Mouse (Mus musculus) urinary bladder, postnatal 4 days (tissue): ENCODE measurements around the gene Gucy1b2.

Experiments
- DNase-seq, 2 experiments: peaks; one replicate each; pipeline ENCODE4 v3.0.0; 2021 to 2022; ENCODE audit warnings: low spot score in 2 of 2

The Gucy1b2 gene

DNA sequence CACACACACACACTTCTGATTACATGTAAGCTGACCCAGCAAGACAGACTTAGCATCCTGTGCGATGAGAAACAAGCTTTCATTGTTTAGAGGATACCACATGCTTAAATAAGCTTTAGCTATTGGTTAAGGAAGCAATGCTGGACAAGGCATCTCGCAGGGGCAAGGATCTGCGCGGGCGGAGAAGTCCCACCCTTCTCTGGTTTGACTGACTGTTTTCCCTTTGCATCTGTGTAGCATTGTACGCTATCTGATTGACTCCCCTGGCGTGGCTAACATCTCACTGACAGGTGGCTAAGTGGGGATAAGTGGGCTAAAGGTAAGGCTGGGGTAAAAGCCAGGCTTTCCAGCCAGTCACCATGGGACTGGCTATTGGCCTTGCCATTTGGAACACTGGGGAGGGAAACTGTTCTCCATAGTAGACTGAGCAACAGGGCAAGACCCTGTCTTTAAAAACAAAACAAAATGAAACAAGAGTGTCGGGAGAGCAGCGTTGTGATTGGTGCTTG is at the start of gene Gucy1b2:
TSS of gene Gucy1b2 (minus strand) at position 51 of the 509 bp plus-strand sequence.
- DNase-seq: no peak

DNA sequence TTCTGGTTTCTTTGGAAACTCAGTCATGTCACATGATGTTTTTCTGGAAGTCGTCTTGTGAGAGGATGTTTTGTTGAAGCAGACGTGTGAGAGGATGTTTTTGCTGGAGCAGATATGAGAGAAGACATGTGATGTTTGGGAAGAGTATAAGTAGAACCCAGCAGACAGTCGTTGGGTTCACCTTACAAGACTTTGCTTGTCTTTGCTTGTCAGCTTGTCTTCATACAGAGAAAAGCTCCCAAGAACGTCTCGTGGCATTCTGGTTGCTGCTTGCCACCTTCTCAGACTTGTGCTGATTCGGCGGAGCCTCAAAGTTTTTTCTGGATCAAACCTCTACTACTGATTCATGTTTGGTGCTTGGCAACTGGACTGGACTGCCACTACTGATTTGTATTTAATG is 41.3 kb upstream of the Gucy1b2 start:
- DNase-seq: no peak

DNA sequence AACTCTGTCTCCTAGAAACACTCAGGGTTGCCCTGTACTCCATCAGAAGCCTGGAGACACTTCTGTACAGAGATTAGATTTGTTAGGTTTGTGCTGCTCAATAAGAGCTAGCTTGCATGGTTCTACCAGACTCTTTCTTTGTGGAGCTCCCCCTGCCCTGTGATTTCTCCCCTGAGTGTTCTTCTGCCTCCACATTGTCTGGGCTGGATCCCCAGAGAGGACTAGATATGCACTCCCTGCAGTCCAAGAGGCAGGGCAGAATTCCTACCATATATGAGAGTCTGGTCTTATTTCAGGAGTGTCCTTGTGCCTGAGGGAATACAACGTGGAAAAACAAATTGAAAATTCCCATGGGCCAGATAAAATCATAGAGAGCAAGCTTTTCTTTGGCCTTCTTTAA is 40.4 kb upstream of the Gucy1b2 start:
- DNase-seq: no peak

DNA sequence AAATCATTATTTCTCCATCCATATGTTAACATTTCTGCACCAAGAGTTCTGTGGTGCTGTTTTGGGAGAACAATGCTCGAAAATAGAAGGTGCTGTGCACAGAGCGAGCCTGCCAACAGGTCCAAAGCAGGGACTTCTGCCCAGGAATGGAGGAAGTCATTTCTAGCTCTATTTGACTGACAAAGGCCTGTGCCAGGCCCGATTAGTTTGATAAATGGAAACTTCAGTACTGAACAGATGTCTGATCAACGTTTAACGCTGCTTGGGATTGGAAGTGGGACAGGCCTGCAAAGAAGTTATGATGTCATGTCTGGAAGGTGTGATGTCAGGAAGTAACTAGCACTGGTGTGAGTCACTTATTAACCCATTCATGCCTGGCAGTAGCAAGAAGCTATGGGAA is 37.4 kb upstream of the Gucy1b2 start:
- DNase-seq: no peak

DNA sequence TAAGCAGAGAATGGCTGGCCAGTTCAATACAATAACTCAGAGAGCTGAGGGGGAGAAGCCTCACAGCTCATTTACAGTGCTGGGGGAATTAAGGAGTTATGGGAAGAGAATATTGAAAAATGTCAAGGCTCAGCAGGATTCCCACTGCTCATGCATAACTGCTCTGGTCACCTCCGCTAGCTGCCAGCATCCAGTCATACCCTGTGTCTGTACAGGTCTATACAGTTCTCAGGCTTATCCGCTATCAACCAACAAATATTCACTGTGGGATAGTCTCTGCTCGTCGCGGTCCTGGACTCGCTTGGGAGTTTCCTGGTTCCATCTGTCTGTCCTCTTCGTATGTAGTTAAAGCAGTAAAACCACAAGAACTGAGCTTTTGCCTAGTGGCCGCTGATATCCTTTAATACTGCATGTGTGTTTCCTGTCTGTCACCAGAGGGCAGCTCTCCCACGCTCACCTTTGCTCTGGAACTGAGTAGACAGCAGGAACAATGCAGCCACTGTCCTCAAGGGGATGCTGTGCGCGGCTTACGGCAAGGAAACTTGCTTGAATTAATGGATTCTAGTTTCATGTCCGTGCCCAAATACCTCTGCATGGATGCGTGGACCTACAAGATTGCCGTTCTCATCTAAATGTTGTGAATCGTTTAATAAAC is 36.2 kb upstream of the Gucy1b2 start:
- DNase-seq: peak; percentile 63 to 78

DNA sequence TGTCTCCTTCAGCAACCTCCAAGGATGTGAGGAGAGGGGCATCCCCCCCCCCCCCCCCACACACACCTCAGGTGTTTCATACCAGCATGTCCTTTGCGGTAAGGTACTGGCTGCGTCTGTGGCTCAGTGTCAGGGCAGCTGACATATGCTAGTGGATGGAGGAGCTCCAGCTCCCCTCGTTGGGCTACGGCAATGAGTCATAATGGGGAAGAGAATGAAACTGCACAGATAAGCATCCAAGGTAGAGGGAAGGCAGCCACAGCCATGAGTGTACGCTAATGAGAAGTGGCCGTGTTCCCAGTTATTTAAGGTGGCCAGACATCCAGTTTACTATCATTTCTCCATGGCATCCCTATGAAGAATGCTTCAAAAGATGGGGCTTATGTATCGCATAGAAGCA is 32.2 kb upstream of the Gucy1b2 start:
- no peak for DNase-seq

DNA sequence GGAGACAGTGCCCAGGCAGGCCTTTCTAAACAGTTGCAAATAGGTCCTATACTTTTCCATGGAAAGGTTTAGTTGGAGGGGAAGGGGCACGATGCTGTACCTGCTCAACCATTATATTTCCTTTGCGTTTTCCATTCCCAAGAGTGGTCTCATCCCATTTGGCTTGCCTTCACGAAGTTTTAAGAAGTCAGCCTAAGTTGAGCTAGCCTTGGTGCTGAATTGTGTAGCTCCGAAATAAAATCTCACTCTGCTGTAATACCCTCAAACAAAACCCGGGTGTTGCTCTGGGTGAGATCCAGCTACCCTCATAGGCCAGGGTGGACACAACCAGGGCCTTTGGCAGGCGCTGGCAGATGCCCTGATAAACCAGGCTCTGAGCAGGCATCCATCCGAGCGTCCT is 25.3 kb upstream of the Gucy1b2 start:
- DNase-seq: no peak

DNA sequence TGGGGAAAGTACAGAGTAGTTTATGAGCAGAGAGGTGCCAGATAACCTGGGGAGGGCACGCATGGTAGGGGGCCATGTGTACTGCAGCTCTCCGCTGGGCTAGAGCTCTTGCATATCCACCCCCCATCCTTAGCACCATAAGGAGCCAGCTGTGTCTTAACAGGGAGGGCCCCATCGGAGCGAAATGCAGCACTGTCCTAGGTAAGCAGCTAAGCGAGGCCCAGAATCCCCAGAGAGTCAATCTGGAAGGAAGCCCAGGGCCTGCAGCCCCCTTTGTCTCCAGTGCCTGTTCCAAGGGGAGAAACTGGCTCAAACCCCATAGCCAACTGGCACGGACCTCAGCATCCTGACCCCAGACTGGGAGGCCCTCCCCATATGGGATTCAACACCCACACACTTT is 23.3 kb upstream of the Gucy1b2 start:
- no peak for DNase-seq

DNA sequence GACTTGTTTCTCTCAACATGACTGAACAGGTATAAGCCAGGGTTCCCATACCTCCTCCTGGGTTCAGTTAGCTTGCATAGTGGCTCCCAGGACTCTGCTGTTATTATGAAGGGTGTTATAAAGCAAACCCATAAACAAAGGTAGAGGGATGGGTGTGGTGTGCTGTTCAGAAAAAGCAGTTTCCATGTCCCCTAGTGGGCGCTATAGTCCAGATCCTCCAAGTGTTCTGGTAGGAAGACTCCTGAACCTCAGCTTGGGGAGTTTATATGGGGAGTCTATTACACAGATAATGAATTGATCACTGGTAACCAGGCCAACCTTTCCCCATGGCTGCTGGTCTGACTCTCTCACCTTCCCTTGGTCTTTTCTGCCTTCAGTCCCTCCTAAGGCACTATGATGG is 18.4 kb upstream of the Gucy1b2 start:
- DNase-seq: no peak

DNA sequence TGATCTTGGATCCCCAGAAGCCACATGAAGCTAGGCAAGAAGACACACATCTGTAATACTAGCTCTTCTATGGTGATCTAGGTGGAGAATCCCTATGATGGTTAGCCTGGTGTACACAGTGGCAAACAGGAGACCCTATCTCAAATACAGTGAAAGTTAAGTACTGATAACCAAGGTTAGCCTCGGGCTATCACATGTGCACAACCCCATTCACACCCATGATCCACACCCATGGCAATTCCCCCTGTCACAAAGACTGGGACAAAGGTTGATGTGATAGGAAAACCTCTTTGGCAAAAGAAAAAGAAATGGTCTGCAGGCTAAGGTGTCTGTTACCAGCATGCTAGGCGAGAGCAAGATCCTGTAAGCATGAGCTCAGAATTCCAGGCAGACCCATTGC is 16.0 kb upstream of the Gucy1b2 start:
- no peak for DNase-seq

DNA sequence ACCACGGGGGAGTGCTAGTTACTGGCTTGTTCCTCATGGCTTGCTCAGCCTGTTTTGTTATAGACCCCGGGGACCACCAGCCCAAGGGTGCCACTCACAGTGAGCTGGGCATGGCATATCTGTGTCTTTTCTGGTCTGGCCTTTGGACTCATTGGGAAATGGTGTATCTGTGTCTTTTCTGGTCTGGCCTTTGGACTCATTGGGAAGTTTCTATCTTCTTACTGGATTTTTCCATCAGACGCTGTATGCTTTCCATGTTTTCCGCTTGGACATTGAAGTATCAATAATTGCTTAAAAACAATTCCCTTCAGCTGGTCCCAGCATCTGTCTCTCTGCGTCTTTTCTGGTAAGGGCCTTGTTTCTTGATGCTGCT is 12.7 kb upstream of the Gucy1b2 start:
- no peak for DNase-seq

DNA sequence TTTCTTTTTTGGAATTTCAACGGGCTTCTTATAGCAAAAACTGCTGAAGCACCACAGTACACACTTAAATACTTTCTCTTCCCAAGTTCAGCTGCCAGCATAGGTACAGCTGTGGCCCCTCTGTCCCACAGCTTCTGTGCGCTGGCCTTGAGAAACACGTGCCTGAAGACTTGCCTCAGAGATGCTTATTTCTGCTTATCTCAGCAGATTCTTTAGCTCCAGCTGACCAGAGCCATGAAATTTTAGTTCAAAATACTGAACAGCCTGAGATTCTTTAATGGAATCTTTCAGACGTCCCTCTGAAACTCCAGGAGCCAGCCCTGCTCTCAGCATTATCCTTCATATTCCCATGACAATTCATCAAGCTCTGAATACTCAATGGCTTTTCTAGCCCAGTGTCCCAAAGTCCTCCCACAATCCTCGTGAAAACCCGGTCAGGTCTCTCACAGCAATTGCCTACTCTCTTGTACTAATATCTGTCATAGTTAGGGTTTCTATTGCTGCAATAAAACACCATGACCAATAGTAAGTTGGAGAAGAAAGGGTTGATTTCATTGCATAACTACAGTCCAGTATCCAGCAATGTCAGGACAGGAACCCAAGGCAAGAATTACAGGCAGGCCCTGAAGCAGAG is 12.1 kb upstream of the Gucy1b2 start:
- DNase-seq: no peak

DNA sequence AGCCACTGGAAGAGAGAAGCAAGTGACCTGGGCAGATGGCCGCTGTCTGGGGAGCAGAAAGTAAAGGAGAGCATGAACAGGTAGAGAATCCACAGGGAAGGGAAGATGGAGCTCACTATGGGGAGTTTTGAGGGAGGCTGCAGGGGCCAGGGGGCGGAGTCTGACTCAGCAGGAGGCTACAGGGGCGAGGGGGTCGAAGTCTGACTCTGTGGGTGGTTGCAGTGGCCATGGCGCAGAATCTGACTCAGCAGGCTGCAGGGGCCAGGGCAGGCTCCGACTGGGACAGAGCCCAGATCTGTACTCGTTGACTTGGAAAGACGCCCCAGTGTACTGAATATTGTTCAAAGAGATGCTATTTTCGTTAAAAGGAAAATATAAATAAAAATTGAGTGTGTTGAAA is 8.9 kb upstream of the Gucy1b2 start:
- no peak for DNase-seq

DNA sequence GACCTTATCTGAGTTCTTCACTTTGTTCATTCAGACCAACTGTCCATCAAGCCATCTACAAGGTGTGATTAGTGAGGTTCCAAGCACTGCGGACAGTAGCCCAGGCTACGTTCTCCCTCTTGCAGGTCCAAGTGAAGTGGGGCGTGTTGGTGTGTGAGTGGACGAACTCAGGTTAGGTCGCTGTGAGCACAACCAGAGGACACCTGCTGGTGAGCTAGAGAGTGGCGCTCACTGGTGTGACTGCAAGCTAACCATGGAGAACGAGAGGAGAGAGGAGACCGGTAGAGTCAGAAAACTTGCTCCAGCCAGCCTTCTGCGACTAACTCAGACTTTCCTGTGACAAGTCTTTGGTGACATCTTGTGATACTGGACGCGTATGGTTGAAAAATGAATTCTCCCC is 3.5 kb upstream of the Gucy1b2 start:
- no peak for DNase-seq

DNA sequence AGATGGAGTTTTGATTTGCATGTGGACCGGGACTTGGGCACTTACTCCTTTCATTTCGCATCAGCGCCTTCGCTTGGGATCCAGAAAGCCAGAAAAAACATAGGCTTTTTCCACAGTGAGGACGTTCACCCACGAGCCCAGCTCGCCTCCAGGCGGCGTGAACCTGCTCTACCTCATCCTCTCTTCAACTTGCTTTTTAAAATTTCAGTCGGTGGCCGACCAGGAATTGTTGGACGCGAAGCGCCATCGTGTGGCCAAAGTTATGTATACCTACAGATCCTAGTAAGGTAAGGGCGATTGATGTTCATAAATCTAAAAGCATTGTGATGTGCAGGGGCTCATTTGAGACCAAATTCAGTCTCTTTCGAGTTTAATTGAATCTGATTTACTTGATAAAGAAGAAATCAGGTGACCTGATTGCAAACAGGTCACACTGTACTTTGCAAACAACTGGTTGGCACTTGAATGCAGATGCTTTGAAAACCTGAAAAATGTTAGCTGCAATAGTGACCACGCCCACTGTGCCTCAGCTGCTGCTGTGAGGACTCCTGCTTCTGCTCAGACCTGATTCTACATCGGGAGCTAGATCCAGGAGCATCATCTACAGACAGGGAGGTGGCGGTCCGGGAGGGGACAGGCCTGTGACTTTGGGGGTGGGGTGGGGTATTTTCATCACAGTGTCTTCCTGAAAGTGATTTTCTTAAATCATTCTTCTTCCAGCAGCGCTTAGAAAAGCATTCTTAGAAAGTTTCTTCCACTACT is 1.5 kb upstream of the Gucy1b2 start:
- DNase-seq: peak; percentile 68 to 88

DNA sequence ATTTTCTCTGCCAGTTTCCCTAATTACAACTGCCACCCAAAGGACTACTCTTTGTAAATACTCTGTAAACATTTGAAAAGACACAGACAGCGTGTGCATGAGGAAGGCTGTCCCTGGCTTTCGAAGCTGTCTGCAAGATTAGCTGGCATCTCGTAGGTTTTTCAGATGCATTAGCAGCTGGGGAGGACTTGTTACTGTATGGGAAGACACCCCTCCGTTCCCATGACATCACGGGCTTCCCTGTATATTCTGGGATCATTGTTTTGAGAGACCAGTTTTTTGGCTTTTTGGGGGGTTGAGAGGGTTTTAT is 564 bp downstream of the Gucy1b2 start:
- no peak for DNase-seq

DNA sequence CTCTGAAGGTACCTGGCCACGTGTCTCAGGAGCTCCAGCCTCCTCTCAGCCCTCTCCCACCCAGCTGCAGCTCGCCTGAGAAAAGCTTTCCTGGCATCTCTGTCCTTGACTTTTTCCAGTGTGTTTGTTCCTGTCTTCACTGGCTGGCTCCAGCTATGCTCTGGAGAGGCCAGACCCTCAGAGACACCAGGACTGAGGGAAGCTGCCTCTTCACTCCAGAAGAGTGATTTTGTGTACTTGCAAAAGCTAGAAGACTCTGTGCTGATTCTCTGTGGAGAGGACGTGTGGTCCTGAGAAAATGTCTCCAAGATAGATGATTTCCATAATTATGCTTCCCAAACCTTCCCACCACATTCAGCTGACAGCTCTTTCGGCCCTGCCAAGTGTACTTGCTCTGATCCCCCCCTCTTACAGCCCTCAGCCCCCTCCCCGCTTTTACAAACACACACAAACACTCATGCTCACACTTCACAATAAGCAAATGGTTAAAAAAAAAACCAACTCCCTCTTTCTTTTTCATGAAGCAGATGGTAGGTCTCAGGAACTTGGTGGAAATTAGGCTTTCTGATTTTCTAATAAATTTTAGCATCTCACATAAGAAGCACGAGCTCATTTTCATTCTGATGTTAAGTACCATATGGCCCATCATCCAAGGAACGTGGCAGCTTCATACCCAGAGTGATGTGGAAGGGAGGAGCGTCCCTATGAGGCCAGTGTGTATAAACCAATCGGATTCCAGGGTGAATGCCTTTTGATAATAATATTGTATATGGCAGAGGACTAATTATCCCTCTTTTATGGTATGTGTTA is 1.1 kb downstream of the Gucy1b2 start:
- DNase-seq: no peak

DNA sequence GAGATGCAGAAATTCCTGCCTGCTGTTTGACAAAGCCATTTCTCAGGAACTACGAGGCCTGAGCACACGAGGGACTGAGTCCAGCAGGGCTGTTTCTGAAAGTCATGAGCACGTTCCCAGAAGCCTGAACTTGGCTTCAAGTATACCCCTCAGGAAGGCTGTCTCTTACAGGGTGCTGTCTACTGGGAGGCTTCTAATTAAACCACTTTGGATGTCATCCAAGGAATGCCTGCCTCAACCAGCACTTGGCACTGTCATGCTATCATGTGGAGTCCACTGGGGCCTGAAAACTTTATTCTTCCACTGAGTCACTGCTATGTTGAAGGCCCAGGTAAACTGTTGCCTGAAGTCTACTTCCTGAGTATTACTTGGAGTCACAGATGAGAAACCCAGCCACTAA is 2.0 kb downstream of the Gucy1b2 start:
- DNase-seq: no peak

DNA sequence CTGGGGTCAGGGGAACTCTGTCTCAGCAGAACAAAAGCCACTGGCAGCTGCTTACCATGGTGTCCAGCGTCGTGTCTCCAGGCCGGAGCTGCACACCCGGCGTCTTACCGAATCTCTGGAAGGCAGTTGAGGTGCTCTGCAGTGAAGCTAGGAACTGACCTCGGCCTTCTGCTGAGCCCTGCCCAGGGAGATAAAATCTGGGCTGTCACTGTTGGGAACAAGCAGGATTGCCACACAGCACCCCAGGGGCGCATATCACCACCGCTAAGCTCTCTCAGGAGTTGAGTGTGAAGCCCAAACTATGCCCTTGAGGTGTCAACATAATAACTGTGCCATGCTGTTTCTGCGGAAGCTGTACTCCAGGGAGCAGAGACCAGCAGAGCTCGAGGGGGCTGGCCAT is 2.8 kb downstream of the Gucy1b2 start:
- DNase-seq: no peak

DNA sequence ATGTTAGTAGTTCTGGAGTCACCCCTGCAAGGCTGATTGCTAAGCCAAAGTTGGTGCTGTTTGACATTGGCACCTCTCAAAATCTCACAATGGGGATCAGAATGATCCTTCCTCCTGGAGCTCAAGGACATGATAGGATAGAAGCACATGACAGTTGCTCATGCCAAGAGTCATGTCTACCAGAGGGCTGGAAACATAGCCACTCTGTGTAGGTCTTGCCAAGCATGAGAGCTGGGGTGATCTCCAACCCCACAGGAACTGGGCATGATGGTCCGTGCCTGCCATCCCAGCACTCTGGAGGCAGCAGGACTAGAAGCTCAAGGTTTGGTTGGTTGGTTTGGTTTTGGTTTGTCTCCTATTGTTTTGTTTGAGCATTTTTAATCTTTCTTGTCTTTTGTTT is 5.4 kb downstream of the Gucy1b2 start:
- DNase-seq: no peak

DNA sequence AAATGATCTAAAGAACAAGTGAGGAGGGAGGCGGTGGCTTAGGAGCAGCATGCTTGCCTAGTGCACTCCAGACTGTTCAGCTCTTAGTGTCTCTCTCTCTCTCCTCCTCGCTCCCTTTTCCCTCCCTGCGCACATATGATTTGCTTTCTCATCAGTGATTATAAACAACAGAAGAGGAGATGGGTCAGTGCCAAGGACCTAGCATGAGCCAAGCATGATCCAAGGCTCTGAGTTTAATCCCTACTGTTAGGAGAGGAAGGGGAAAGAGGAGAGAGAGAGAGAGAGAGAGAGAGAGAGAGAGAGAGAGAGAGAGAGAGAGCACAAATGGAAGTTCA is 8.9 kb downstream of the Gucy1b2 start:
- DNase-seq: no peak

DNA sequence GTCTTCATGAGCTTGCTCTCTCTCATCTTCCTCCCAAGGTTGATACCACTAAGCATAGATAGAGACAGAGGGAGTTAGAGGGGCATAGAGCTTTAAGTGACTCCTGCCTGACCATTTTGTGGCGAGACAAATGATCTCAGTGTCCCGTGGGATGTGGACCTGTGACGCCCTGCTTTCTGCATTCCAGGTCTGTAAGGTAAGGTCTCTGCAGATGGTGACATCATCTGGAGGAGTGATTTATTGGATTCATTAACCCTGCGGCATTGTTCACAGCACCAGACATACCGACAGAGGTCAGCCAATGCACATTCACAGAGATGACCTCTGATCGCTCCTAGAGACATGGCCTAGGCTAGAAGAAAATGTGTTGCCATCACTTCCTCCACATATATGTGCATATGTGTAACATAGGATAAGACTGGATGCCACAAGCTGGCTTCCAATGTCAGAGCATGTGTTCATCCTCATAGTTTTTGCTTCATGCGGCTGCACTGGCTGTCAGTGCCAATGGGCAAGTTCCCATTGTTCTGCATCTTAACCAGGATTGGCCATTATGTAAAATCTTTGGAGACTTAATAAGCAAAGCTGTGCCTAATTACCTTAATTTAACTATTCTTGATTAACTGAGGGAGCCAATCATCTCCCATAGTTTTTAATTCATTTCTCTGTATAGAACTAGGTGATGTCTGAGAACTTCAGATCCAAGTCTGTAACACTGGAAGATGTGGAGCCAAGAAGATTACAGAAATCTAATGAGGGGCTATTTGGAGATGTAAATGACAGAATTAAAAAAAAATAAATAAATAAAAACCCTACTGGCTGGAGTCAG is 9.5 kb downstream of the Gucy1b2 start:
- no peak for DNase-seq
